Mouse (Mus musculus) spleen, adult 2 months (tissue): ENCODE data around the gene Nr2f1.

Experiments
- CTCF ChIP-seq: fragments of 200-500 bp; IDR thresholded peaks from 2 replicates; pipeline ENCODE4 v1.5.1; 2011; ENCODE audit warnings: mild to moderate bottlenecking, inconsistent platforms; ENCODE audit not compliant: insufficient read depth, insufficient read length, insufficient replicate concordance; ENCODE audit errors: extremely low read depth
- POLR2A ChIP-seq: fragments of 200-500 bp; IDR thresholded peaks from 2 replicates; pipeline ENCODE4 v1.6.1; 2011; ENCODE audit warnings: low read depth, low read length, inconsistent platforms

GRCm38 (mm10) chr13:78183986-78184385 is 15.6 kb downstream of the Nr2f1 start:
- TF ChIP-seq CTCF = no peak
- no peak for TF ChIP-seq POLR2A
